Comparison of ENCODE assay signal across 17 mouse cellular contexts in genomic region chr11:101764546-101764945, GRCm38 (mm10). TPM values are rescaled to one million over a fixed set of nuclear protein-coding genes. Genes with fewer than 3 reads are reported as not detected.
"Had no signal": no experiment of that assay in that cellular context is flagged by ENCODE, and none has a peak within 500 bp of the region (broad histone marks: within the 10 kb centered on the region; RNA-seq: fewer than 3 reads in every experiment).

No protein-coding gene starts in this region.

- DNase-seq: retina, postnatal 1 day; right cerebral cortex, adult 18-20 months; right cerebral cortex, postnatal 14 days; right cerebral cortex, postnatal 25 days; right cerebral cortex, postnatal 4 days; spleen, adult 18-20 months; thymus, adult 18-20 months; thymus, adult 2 months; thymus, postnatal 14 days; thymus, postnatal 25 days; thymus, postnatal 36 days; thymus, postnatal 4 days had no signal

- H3K4me3 ChIP-seq: neural tube, embryonic 13.5 days; neural tube, embryonic 15.5 days; stomach, embryonic 15.5 days had no signal

- H3K27ac ChIP-seq: neural tube, embryonic 13.5 days; neural tube, embryonic 15.5 days; stomach, embryonic 15.5 days; stomach, postnatal 0 days had no signal

- H3K9me3 ChIP-seq: neural tube, embryonic 13.5 days; neural tube, embryonic 15.5 days; stomach, embryonic 15.5 days had no signal

- H3K27me3 ChIP-seq: neural tube, embryonic 13.5 days; neural tube, embryonic 15.5 days; stomach, embryonic 15.5 days had no signal

- H3K4me1 ChIP-seq: neural tube, embryonic 13.5 days; neural tube, embryonic 15.5 days; stomach, embryonic 15.5 days had no signal

- H3K9ac ChIP-seq: neural tube, embryonic 13.5 days; neural tube, embryonic 15.5 days; stomach, embryonic 15.5 days had no signal

- H3K4me2 ChIP-seq: neural tube, embryonic 13.5 days; neural tube, embryonic 15.5 days; stomach, embryonic 15.5 days had no signal

RNA-seq across cellular contexts. Expression of gene Etv4, which starts 20.6 kb away (rescaled TPM):
- total RNA-seq: neutrophil, adult 5-6 weeks had no signal
